Mouse (Mus musculus) adrenal gland, postnatal 10 days (tissue): ENCODE data around the gene Ranbp9. TPM values are rescaled to one million over a fixed set of nuclear protein-coding genes. Genes with fewer than 3 reads are reported as not detected.

Experiments
- DNase-seq: peaks from one replicate; pipeline ENCODE4 v3.0.0; 2021; ENCODE audit warnings: mixed read lengths
- total RNA-seq, 2 experiments: library from RNA; stranded (reverse); gene quantifications; 2 replicates each; pipeline ENCODE4 v1.2.3; 2021

The Ranbp9 gene
- total RNA-seq, 2 experiments from 2014 or later, result 53.1 to 59.9 TPM

DNA sequence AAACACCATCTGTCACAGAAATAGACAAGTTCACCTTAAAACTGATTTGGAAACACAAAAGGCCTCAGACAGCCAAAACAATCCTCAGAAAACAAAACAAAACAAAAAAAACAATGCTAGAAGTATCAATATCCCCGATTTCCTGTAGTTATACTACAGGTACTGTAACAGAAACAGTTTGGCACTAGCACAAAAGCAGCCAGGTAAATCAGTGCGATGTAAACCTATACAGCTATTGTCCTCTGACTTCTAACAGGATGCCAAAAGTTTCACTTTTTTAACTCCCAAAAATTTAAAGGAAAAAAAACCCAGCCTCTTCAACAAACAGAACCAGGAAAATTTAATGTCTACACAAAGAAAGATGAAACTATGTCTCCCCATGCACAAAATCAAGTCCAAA lies 28.9 kb downstream of the Ranbp9 start:
- no peak for DNase-seq

DNA sequence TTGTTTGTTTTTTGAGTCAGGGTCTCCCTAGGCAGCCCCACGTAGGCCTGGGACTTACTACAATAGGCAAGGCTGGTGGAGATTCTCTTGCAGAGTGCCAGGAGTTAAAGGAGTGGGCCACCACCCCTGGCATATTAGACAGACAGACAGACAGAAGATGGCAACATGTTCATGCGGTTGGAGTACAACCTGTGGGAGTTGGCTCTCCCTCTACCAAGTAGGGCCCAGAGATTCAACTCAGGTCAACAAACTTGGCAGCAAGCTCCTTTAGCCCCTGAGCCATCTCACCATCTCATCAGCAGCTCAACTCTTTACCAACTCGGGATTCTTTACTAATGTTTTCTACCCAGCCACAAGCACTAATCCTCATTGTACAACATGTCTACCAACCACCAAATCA lies 30.4 kb downstream of the Ranbp9 start:
- no peak for DNase-seq

DNA sequence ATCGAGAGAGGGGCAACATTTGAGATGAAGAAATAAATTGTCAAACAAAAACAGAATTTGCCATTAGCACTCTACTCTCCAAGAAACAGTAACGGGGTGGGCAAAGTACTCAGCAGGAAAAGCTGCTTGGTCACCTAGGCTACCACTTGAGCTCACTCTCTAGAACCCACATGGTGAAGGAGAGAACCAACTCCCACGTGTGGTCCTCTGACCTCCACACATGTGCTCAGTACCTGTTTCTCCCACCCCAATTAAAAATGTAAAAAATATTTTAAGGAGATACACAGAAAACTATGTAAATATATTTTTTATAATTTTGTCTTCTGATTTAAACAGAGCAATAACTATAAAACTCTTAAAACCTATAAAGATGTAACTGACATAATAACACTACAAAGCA lies 33.4 kb downstream of the Ranbp9 start:
- no peak for DNase-seq

DNA sequence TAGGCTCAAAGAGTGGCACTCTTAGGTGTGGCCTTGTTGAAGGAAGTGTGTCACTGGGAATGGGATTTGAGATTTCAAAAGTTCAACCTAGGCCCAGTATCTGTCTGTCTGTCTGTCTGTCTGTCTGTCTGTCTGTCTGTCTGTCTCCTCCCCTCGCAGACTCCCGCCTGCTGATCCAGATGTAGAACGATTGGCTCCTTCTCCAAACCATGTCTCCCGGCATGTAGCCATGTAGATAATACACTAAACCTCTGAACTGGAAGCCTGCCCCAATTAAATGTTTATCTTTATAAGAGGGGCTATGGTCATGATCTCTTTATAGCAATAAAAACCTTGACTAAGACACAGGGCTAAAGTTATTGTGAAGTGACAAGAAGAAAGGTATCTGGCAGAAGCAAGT lies 35.3 kb downstream of the Ranbp9 start:
- DNase-seq, result no peak

DNA sequence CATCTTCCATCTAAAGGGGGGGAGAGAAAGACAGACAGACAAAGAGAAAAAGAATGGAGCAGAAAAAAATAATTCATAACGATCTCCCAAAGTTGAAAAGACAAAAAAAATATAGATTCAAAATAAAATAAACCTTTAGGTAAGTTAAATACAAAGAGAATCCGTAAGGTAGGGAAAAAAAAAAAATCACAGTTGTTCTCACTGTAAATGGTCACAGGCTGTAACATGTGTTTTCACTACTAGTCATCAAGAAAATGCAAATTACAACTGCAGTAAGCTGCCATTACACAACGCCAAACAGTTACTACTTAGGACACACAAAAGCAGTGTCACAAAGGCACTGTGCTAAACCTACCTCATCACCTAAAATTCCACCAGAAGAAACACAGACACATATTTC lies 36.4 kb downstream of the Ranbp9 start:
- DNase-seq, result no peak

DNA sequence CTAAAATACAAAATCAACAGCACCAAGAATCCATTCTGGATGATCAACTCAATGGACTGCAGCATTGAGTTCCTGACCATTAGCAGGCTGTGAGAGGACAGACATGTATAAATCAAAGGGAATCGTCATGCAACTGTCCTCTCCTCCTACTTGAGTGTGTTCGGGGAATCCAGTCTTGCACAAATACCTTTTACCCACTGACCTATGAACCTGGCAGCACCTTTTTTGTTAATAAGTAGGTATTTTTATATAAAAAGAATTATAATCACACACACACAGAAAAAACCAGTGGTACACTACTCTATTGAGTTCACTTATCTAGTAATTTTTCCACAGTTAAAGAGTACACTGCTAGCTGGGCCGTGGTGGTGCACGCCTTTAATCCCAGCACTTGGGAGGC lies 37.4 kb downstream of the Ranbp9 start:
- DNase-seq, result no peak

DNA sequence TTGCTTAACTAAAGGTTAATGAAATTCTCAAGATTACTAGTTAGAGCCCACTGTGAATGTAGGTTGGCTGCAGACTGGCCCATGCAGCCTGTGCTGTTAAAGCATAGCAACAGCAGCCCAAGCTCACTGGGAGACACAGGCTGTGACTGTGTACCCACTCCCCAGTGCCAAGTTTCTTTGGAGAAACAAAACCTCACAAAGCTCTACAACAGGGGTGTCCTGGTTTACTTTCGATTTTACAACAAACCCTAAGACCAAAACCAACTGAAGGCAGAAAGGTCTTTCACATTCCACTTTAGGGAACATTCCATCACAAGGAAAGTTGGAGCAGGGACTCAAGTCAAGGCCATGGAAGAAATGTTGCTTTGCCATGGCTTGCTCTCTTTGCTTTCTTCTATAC lies 38.5 kb downstream of the Ranbp9 start:
- DNase-seq, result no peak

DNA sequence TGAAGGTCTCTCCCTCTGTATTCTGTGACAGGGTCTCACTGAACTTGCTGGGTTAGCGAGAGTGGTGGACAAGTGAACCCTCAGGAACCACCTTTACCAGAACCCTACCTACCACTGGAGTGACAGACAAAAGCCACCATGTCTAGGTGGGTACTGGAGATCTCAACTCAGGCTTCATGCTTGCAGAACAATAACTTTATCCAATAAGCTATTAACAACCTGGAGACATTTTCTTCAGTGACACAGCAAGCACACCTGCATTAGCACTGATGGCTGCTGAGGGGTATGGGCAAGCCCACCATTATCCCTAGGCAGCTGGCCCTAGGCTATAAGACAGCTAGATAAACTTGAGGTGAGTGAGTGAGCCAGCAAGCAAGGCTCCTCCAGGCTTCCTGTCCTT lies 40.7 kb downstream of the Ranbp9 start:
- DNase-seq, result no peak

DNA sequence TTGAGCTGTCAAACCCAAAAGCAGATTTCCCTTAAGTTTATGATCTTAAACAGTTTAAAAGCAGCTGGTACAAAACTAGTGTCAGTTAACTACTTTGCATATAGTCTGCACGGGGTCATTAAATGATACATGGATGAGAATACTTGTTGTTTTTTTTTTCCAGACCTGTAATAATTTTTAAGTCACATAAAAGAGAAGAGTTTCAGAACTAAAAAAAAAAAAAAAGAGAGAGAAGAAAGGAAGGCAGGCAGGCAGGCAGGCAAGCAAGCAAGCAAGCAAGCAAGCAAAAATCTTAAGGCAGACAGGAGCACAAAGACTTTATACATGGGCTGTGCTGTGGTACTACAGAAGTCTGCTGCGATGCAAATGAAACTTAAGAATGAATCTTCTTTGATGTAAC lies 47.7 kb downstream of the Ranbp9 start:
- no peak for DNase-seq

DNA sequence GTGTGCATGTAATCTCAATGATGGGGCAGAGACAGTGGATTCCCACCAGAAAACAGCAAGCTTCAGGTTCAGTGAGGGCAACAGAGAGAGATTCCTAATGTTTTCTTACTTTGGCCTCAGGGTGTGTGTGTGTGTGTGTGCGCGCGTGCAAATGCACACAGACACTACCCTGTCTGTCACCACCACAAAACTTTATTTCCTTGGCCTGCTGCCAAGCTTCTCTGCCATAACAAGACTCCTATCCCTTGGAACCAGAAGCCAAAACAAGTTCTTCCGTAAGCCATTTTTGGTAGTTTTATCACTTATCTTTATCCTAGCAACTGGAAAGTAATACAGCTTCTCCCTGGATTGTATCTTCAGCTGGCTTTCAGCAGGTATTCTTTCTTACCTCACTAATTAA lies 52.6 kb downstream of the Ranbp9 start:
- no peak for DNase-seq

DNA sequence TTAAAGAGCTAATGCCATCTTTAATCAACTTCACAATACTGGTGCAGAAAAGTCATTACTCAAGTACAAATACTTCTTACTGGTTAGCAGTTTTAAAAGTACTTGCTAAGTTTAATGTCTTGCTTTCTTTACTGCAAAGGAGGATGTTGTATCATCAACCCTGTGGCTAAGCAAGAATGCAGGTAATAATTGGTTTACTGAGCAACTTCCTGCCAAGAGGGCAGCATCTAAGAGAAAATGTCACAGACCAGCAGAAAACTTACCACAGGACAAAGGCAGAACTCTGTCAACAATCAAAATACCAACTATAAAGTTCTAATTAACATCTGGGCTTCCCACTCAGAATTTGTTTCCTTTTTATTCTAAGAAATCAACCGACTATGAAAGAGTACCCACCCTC lies 65.8 kb downstream of the Ranbp9 start:
- DNase-seq, result no peak

DNA sequence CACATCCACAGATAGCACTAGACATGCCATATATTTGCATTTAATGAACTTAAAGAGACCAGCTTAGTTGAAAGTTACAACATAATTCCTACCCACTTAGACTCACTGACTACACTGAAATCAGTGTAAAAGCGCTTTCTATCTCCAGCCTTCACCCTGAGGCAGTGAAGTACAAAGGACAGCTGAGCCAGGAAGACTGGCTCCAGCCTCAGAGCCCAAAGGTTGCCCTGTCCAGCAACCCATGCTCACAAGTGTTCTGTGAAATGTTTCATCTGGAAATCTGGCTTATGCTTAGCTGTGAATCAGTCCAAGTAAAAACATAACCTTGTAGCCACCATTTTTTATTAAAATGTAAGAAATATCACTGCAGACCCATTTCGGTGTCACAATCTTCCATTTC lies 67.5 kb downstream of the Ranbp9 start:
- no peak for DNase-seq

DNA sequence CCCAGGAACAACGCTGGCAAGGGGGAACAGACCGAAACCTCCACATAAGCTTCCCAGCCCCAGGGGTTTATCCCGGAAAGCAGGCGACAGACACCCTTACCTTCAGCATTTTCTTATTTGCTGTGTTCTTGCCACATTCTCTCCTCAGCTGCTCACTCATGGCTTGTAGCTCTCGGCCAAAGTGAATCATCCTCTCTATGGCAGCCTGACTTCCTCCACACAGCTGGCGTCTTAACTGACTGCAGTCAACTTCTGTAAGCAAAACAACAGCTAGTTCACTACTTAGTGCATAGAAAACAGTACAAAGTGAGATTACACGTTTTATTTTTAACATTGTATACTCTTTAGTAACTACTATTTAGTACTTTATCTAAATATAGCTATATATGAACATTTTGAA lies 68.8 kb downstream of the Ranbp9 start:
- DNase-seq, result no peak

DNA sequence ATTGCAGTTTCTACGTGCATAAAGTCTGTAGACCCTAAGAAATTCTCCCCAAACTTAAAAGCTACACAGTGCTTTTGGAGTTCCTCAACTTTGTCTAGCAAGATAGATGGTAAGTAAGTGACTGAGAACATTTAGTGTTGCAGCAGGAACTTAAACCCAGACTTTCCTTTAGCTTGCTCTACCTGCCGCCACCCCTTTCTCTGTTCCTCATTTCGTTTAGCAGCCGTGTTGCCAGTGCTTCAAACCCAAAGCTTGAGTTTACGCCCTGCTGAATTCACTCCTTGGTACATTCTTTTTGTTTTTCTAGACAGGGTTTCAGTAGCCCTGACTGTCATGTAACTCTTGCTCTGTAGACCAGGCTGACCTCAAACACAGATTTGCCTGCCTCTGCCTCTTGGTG lies 81.5 kb downstream of the Ranbp9 start:
- DNase-seq, result no peak

DNA sequence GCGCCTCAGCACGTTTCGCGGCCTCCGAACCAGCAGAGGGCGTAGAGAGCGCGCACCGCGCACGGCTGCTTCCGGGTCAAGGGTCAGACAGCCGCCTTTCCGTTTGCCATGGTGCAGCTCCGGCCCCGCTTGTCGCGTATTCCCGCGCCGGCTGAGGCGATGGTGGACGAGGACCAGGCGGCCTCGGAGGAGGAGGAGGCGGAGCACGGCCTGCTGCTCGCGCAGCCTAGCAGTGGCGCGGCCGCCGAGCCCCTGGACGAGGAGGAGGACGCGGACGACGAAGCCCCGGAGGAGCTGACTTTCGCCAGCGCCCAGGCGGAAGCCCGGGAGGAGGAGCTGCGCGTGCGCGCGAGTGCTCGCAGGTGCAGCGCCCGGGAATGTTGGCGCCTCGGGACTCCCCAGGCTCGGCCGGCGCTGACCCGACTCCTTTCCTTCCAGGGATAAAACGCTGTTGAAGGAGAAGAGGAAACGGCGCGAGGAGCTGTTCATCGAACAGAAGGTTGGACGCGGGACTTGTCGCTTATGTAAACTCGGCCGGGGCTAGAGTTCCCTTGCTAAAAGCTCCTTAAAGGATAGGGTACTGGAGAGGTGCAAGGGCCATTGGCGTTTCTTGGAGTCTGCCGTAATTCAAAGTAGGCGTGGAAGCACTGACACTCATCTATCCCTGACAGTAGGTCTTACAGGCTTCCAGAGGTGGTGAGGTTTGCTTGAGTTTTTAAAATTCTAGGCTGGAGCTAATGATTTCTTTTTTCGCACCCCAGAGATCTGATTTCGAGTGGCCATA lies 82.6 kb downstream of the Ranbp9 start, which contains the start of gene Nol7:
Nol7 (plus strand) TSS at position 94 of the 784 bp plus-strand sequence.
- peak; percentile 97 for DNase-seq

DNA sequence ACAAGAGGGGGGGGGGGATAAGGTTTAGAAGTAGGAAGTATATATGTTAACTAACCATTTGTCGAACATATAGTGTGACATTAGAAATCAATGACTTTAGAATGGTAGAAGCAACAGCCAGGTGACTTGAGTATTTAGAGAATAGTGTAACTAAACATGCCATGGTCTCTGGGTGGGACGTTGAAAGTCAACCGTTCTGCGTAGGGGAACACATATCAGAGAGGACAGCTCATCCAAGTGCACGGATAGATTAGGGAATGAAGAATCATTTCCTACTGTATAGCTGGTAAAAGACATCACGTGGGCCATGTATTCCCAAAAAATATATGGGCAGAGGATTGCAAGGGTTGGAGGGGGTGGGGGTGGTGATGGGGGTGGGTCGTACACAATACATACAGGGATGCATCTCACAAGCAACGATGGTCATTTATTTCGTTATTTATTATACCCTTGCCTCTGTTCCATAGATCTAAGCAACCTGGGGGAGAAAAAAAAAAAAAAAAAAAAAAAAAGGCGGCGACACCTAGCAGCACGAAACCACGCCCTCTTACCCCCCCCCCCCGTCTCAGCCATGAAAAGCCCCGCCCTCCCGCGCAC lies 83.3 kb downstream of the Ranbp9 start:
- DNase-seq, result no peak

DNA sequence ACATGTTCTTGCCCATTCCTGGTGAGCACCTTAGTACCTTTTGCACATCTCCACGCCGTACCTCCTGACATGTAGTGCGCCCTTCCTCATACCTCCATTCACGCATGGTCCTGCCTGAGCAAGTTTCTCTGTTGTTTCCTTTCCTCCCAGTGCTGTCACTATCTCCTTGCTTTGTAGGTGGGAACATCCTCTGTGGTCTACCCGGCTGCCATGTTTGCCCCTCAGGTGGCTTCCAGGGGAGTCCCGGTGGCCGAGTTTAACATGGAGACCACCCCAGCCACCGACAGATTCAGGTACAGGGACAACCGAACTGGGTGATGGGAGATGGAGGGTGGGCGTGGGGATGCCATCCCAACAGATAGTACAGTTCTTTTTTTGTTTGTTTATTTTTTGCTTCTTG lies 95.8 kb downstream of the Ranbp9 start:
- DNase-seq, result no peak

DNA sequence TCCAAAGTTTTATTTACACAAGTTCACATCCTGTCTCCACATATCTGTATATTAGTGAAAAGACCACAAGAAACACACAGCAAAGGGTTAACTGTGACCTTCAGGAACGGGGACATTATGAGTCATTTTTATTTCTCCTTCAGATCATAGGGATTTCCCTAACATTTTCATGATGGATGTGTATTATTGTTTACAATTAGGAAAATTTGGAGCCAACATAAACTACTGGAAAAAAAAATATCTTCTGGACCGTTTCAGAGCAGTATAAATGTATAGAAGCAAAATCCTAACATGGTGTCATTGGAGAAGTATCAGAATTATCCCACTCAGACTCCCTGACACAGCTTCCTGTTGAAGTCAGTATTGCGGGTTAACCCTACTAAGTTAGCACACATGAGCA lies 101.1 kb downstream of the Ranbp9 start:
- DNase-seq, result no peak

DNA sequence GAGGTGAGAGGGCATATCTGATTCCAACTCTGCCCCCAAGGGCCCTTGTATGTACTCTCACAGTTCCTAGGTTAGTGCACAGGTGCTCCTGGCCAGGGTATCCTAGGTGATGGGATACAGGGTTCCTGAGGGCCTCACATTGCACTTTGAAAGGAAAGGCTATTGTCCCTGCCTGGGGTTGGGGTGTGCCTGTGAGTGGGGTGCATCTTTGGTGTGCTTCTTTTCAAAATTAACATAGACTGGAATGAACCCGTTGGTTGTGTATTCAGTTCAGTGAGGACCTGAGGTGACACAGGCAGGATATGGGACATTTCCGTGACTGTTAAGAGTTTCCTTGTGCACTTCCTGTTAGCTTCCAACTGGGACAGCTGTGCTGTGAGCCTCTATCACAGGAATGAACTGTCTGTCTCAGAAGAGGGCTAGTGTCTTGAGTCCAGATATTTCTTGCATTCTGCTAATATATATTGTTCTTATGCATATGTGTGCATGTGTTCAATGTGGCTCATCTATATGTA lies 106.1 kb downstream of the Ranbp9 start:
- no peak for DNase-seq

DNA sequence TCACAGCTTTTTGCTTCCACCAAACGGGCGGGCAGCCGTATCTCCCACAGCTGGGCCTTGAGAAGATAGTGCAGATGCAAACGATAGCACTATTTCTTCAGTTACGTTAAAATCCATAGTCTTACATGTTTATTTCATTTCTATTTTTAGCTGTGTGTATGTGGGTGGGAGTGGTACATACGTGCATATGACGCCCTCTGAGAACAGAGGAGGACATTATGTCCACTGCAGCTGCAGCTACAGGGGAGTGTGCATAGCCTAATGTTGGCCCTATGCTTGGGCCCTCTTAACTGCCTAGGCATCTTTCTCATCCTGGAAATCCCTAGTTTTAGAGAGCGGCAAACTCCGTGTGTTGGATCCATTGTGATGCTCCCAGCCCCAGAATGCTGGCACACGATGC lies 106.9 kb downstream of the Ranbp9 start:
- no peak for DNase-seq

DNA sequence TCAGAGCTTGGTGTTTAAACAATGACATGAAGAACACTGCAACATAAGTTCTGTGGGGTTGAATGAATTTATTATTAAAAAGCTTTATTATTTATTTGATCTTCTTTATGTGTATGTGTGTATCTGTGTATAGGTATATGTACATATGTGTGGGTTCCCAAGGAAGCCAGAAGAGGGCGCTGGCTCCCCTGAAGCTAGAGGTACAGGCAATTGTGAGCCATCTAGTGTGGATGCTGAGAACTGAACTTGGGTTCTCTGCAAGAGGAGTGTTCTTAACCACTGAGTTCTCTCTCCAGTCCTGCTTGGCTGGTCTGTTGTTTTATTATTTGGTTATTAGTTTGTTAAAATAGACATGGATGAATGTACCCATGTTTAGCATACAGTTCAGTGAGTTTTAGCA lies 108.2 kb downstream of the Ranbp9 start:
- DNase-seq, result no peak

DNA sequence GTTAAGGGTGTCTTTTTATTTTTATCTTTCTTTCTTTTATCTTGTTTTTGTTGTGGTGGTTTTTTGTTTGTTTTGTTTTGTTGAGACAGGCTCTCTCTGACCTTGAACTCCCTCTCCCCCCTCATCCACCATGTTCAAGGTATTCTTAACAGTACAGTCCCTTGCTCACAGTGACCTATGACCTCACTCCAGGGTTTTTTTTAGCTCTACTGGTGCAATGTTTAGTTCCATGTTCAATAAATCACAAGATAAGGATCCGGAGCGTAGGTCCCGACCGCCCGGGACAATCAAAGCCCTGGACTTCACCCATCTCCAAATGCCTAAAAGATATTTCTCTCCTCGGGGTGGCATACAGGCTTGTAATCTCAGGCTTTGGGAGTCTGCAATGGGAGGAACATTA lies 111.0 kb downstream of the Ranbp9 start:
- no peak for DNase-seq

DNA sequence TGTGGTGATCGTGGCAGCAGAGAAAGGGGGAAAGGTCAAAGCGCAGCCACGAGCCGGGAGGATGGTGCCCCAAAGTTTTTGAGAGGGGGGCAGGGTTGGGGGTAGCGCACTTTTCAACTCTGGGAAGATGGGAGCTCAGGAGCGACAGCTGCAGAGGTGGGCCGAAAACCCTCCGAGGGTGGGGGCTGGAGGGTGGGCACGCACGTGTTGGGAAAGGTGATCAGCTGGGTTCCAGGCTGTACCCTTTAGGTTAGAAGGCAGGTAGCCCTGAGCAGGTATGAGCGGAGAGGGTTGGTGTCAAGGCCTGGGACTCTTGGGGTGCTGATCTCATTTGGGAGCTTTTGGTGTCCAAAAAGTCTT lies 115.3 kb downstream of the Ranbp9 start:
- no peak for DNase-seq
